Mouse (Mus musculus) liver, embryonic 14.5 days (tissue): ENCODE data around the gene Parp16. TPM values are rescaled to one million over a fixed set of nuclear protein-coding genes. Genes with fewer than 3 reads are reported as not detected.
A peak's percentile ranks its signal among the peaks of the same experiment; 100 is the strongest.

ENCODE experiments used
- ATAC-seq: fragments of 200-750 bp; cut with Nextera tagmentation; 2 replicates; pipeline ENCODE4 v1.8.0; 2017; ENCODE audit warnings: moderate number of reproducible peaks, mild to moderate bottlenecking, moderate library complexity; ENCODE audit not compliant: insufficient read depth
- DNase-seq, 3 experiments: peaks; one replicate each; pipeline ENCODE4 v3.0.0-alpha.2; 2012 to 2013; ENCODE audit warnings: low read depth in 3 of 3, low spot score in 3 of 3
- H3K27ac ChIP-seq: fragments of 300-500 bp; sonication (generic); 2 replicates; pipeline ENCODE4 v1.5.1; 2014; ENCODE audit warnings: moderate library complexity, mild to moderate bottlenecking, control low read depth, inconsistent platforms
- H3K27me3 ChIP-seq: fragments of 300-500 bp; sonication (generic); 2 replicates; pipeline ENCODE4 v1.6.1; 2014; ENCODE audit warnings: mild to moderate bottlenecking, low read length, moderate library complexity; ENCODE audit not compliant: control insufficient read depth, insufficient read depth
- H3K36me3 ChIP-seq: fragments of 300-500 bp; sonication (generic); replicated peaks from 2 replicates; pipeline ENCODE4 v1.6.1; 2014; ENCODE audit warnings: low read depth; ENCODE audit not compliant: control insufficient read depth, insufficient read depth
- H3K4me1 ChIP-seq, 2 experiments: fragments of 200-500 bp in 1 of 2; fragments of 300-500 bp in 1 of 2; sonication (generic) in 1 of 2; replicated peaks; 2 replicates each; pipeline ENCODE4 v1.6.1; 2012 to 2014; ENCODE audit warnings: antibody characterized with exemption in 1 of 2, inconsistent platforms in 1 of 2, low read length in 1 of 2; ENCODE audit not compliant: control insufficient read depth in 2 of 2, insufficient read depth in 2 of 2
- H3K4me2 ChIP-seq: fragments of 300-500 bp; sonication (generic); 2 replicates; pipeline ENCODE4 v1.6.1; 2014; ENCODE audit warnings: low read depth, mild to moderate bottlenecking, control low read depth, moderate library complexity
- H3K4me3 ChIP-seq, 2 experiments: fragments of 200-500 bp in 1 of 2; fragments of 300-500 bp in 1 of 2; sonication (generic) in 1 of 2; 2 replicates each; pipeline ENCODE4 v1.5.1; 2012 to 2014; ENCODE audit warnings: low read depth in 2 of 2, low read length in 2 of 2, mild to moderate bottlenecking in 2 of 2, control low read depth in 1 of 2, inconsistent platforms in 1 of 2, moderate library complexity in 1 of 2; ENCODE audit not compliant: insufficient read depth in 1 of 2
- H3K9ac ChIP-seq: fragments of 300-500 bp; sonication (generic); replicated peaks from 2 replicates; pipeline ENCODE4 v1.6.1; 2014; ENCODE audit warnings: mild to moderate bottlenecking, control low read depth, moderate library complexity
- H3K9me3 ChIP-seq: fragments of 300-500 bp; sonication (generic); 2 replicates; pipeline ENCODE4 v1.6.1; 2016; ENCODE audit warnings: low read length, mixed read lengths; ENCODE audit not compliant: control insufficient read depth
- CTCF ChIP-seq: IDR thresholded peaks from 2 replicates; pipeline ENCODE4 v1.5.1; 2016; ENCODE audit warnings: antibody characterized with exemption, low read depth, control low read depth
- EP300 ChIP-seq: IDR thresholded peaks from 2 replicates; pipeline ENCODE4 v1.6.1; 2016; ENCODE audit warnings: antibody characterized with exemption, low read depth
- WGBS: fragments of 180-500 bp; shearing (Covaris S2); extraction: QIAGEN DNeasy Blood & Tissue Kit; methylation state at CpG from one replicate; pipeline ENCODE4 v1.1.7; 2014; ENCODE audit not compliant: insufficient replicate concordance; 5-methylcytosine and 5-hydroxymethylcytosine counted together
- polyA plus RNA-seq, 2 experiments: library from polyadenylated mRNA; depleted of rRNA in 1 of 2; stranded (reverse) in 1 of 2; unstranded in 1 of 2; fragments of >200 nt; fragmentation: Nextera tagmentation in 1 of 2; extraction: Ambion mirVana in 1 of 2; gene quantifications; 2 replicates each; pipeline versions ENCODE4 v1.2.1 to v1.2.3; 2012 to 2014

Parp16 gene
- polyA plus RNA-seq, 2 experiments = 5.7 to 7.2 TPM

DNA sequence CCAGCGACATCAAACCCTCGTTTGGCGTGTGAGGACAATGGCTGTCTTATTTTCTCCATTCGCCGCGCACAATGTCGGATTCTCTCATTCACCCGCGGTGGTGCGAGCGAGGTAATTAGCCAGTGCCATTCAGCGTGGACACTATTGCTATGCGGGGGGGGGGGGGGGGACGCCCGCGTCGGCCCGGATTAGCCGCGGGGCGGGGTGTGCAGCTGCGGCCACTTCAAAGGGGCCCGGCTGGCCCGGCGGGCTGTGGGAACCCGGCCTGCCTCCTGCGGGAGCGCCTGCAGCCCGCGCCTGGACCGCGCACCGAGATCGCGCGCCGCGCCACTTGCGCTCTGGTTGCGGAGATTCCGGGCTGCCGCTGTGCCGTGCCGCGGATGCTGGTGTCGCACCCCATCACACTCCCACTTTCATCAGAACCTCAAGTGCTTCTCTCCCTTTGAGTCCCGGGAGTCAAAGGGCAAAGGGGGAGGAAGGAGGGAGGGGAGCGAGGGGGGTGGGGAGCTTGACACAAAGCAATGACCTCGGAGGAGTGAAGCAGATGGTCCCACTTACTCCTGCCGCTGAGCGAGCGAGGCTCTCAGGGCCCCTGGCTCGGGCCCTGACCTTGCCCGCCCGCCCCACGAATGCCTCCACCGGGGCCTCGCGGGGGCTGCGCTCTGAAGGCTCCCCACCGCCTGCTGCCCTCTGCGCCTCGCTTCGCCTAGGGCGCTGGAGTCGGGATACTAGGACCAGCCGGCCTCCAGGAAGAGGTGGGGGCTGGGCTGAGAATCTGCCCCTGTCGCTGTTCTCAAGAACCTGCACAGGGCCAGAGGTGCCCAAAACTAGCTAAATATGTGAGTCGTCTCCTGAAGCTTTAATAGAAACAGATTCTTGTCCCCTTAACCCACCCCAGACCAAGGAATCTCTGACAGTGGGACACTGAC, 32.2 kb upstream of the Parp16 start:
- H3K27ac ChIP-seq = no peak overlapping the region
- H3K27me3 ChIP-seq = peaks cover 55% of the 10 kb centered on the region
- no peak overlapping the region for H3K9ac ChIP-seq
- no peak for DNase-seq
- H3K4me1 ChIP-seq = no peaks in the 10 kb centered on the region
- peak overlapping the region; percentile 34 for H3K4me2 ChIP-seq
- TF ChIP-seq EP300 (no peak), CTCF (no peak)
- no peak for ATAC-seq
- no peaks in the 10 kb centered on the region for H3K9me3 ChIP-seq
- 2% methylated on average over 54 of the region's 69 CpGs for WGBS
- H3K36me3 ChIP-seq = no peaks in the 10 kb centered on the region
- H3K4me3 ChIP-seq = peak overlapping the region; percentile 10 to 15; a peak in 3 of 4 replicates

DNA sequence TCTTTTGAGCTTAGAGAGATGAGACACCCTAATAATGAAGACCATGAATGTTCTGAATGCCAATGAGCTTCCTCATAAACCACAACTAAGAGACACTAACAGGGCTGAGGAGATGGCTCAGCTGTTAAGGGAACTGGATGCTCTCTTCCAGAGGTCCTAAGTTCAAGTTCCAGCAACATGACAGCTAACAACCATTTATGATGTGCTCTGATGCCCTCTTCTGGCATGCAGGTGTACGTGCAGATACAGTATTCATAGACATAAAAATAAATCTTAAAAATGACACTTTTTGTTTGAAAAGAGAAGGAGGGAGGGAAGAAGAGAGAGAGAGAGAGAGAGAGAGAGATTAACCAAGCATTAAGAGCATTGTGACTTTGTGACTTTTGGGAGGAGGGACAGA, 30.3 kb upstream of the Parp16 start:
- no peaks in the 10 kb centered on the region for H3K9me3 ChIP-seq
- ATAC-seq (no peak), DNase-seq (peak in 1 of 3 experiments; percentile 4)
- H3K4me3 ChIP-seq = no peak overlapping the region
- no peaks in the 10 kb centered on the region for H3K4me1 ChIP-seq
- peaks cover 45% of the 10 kb centered on the region for H3K27me3 ChIP-seq
- H3K9ac ChIP-seq = no peak overlapping the region
- 19% methylated on average over 1 of the region's 1 CpGs for WGBS
- H3K4me2 ChIP-seq = no peak overlapping the region
- no peaks in the 10 kb centered on the region for H3K36me3 ChIP-seq
- no peak overlapping the region for H3K27ac ChIP-seq
- TF ChIP-seq CTCF = peak; percentile 53; the same call in 1 of the 2 replicates
- no peak for TF ChIP-seq EP300

DNA sequence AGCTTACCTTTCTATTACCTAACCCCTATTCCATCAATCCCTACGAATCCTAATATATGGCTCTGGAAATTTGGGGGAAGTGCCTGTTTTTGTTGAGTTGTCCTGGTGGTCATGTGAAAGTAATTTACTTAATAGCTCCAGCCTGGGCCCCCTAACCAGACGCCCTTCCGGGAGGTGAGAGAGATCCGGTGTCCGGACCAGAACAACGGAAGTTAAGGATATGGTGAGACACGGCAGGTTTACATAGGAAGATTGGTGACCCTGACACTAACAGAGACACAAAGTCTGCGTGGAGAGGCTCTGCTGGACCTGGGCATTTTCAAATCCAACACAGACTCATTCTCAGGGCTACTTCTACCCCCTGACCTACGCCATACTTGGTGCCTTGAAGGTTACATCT, 28.8 kb upstream of the Parp16 start:
- WGBS = 32% methylated on average over 9 of the region's 9 CpGs
- TF ChIP-seq EP300 (no peak), CTCF (no peak)
- ATAC-seq = no peak

DNA sequence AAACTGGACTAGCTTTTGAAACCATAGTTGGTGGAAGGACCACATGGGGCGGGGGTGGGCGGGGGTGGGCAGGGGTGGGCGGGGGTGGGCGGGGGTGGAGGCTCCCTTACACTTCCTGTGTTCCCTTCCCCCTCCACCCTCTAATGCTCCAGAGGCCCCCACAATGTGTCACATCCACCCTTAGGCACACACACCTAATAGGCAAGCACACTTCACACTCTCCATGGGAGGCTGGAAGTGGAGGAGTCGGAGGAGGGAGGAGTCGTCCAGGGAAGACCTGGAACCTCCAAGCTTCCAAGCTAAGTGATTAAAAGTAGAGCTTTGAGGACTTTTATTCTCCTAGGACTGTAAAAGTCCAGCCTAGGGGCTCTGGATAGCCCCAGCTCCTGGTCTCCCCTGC, 26.6 kb upstream of the Parp16 start:
- 28% methylated on average over 6 of the region's 6 CpGs for WGBS
- H3K27me3 ChIP-seq = peaks cover 9% of the 10 kb centered on the region
- H3K4me2 ChIP-seq = no peak overlapping the region
- no peak for TF ChIP-seq CTCF
- no peak for TF ChIP-seq EP300
- no peak overlapping the region for H3K27ac ChIP-seq
- no peak overlapping the region for H3K9ac ChIP-seq
- ATAC-seq (no peak), DNase-seq (no peak)
- no peak overlapping the region for H3K4me3 ChIP-seq
- no peaks in the 10 kb centered on the region for H3K9me3 ChIP-seq
- H3K36me3 ChIP-seq = no peaks in the 10 kb centered on the region
- H3K4me1 ChIP-seq = no peaks in the 10 kb centered on the region

More for the DNA sequence above, 28.8 kb upstream of the Parp16 start:
- no peak for DNase-seq
- Histone ChIP-seq H3K4me2 (no peak overlapping the region), H3K9ac (no peak overlapping the region), H3K36me3 (no peaks in the 10 kb centered on the region), H3K27me3 (peaks cover 30% of the 10 kb centered on the region), H3K27ac (no peak overlapping the region), H3K4me1 (no peaks in the 10 kb centered on the region), H3K9me3 (no peaks in the 10 kb centered on the region), H3K4me3 (no peak overlapping the region)

DNA sequence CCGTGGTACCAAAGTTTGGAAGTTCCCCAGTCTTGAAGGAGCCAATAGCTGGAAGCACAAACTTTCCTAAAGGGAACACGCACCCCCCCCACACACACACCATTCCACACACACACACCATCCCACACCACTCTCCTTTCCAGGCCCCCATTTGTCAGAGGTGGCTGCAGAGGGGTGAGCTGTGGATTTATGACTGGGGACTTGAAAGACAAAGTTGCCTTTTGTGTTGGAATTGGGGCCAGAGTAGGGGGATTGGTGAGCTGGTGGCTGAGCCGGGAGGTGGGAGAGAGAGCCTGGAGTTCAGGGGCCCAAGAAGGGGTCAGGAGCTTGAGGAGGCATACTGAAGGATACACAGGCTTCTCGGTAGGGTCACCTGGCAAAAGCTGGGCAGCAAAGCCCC, 26.2 kb upstream of the Parp16 start:
- WGBS = 47% methylated on average over 4 of the region's 4 CpGs
- H3K9me3 ChIP-seq = no peaks in the 10 kb centered on the region

More for the DNA sequence above, 26.2 kb upstream of the Parp16 start:
- Histone ChIP-seq H3K27ac (no peak overlapping the region), H3K4me1 (no peaks in the 10 kb centered on the region), H3K9ac (no peak overlapping the region), H3K4me3 (no peak overlapping the region), H3K36me3 (no peaks in the 10 kb centered on the region), H3K27me3 (peaks cover 5% of the 10 kb centered on the region), H3K4me2 (no peak overlapping the region)
- no peak for TF ChIP-seq CTCF
- no peak for TF ChIP-seq EP300
- DNase-seq (no peak), ATAC-seq (no peak)
